Mouse (Mus musculus) skeletal muscle tissue, postnatal 0 days (tissue): ENCODE measurements around the gene Nedd8. TPM values are rescaled to one million over a fixed set of nuclear protein-coding genes. Genes with fewer than 3 reads are reported as not detected.

Experiments used
- polyA plus RNA-seq: library from polyadenylated mRNA; unstranded; fragments of >200 nt; fragmentation: Nextera tagmentation; extraction: Ambion mirVana; gene quantifications from 2 replicates; pipeline ENCODE4 v1.2.1, GENCODE M21; 2015

Nedd8 gene
- 356 and 376 TPM in 2 replicates for polyA plus RNA-seq

GRCm38 (mm10) chr14:55671833-55672740 lies at the start of gene Nedd8, which contains the start of gene Gmpr2:
Gene Nedd8, minus strand, starts transcription at chr14:55672124.
Gene Gmpr2, plus strand, starts transcription at chr14:55671941.

GRCm38 (mm10) chr14:55713729-55714122 lies 41.8 kb upstream of the Nedd8 start, which contains the start of gene Tgm1:
Gene Tgm1, minus strand, starts transcription at chr14:55713926.

GRCm38 (mm10) chr14:55681160-55682117 lies 9.5 kb upstream of the Nedd8 start, which contains the start of gene Tinf2:
Gene Tinf2, minus strand, starts transcription at chr14:55681820.

GRCm38 (mm10) chr14:55659960-55660573 lies 11.9 kb downstream of the Nedd8 start, which contains the start of gene Mdp1:
Gene Mdp1, minus strand, starts transcription at chr14:55660508.

GRCm38 (mm10) chr14:55649884-55650283 lies 22.0 kb downstream of the Nedd8 start, which contains the start of gene Tssk4:
Gene Tssk4, plus strand, starts transcription at chr14:55650184.

GRCm38 (mm10) chr14:55643060-55643907 lies 28.6 kb downstream of the Nedd8 start, which contains the start of gene Tm9sf1:
Gene Tm9sf1, minus strand, starts transcription at chr14:55643806.

GRCm38 (mm10) chr14:55637795-55638194 lies 34.1 kb downstream of the Nedd8 start, which contains the start of gene Gm49378:
Gene Gm49378, minus strand, starts transcription at chr14:55637895.

GRCm38 (mm10) chr14:55635523-55636007 lies 36.4 kb downstream of the Nedd8 start, which contains the start of gene Ipo4:
Gene Ipo4, minus strand, starts transcription at chr14:55635957.

GRCm38 (mm10) chr14:55617822-55618221 lies 54.1 kb downstream of the Nedd8 start, which contains the start of gene Rec8:
Gene Rec8, plus strand, starts transcription at chr14:55618037.

Other genes with a start within 250 kb of the Nedd8 start
- 21.7 and 34.9 TPM in 2 replicates for gene Dhrs4, start 193.4 kb downstream of the Nedd8 start, polyA plus RNA-seq
- gene Carmil3, start 181.5 kb downstream of the Nedd8 start, polyA plus RNA-seq = 0.44 and 0.66 TPM in 2 replicates
- gene Cpne6, start 161.7 kb downstream of the Nedd8 start, polyA plus RNA-seq = not detected in 2 replicates
- not detected in 2 replicates for gene Nrl, start 147.1 kb downstream of the Nedd8 start, polyA plus RNA-seq
- gene Pck2, start 131.9 kb downstream of the Nedd8 start, polyA plus RNA-seq = 15.8 and 17.4 TPM in 2 replicates
- gene Dcaf11, start 112.1 kb downstream of the Nedd8 start, polyA plus RNA-seq = 45.2 and 45.3 TPM in 2 replicates
- gene A730061H03Rik, start 111.7 kb downstream of the Nedd8 start, polyA plus RNA-seq = 1.2 and 1.5 TPM in 2 replicates
- 342 and 394 TPM in 2 replicates for gene Fitm1, start 96.5 kb downstream of the Nedd8 start, polyA plus RNA-seq
- gene Psme1, start 94.0 kb downstream of the Nedd8 start, polyA plus RNA-seq = 88.6 and 106 TPM in 2 replicates
- gene Emc9, start 86.8 kb downstream of the Nedd8 start, polyA plus RNA-seq = 63.2 and 67.4 TPM in 2 replicates
- gene Psme2, start 81.0 kb downstream of the Nedd8 start, polyA plus RNA-seq = 186 and 262 TPM in 2 replicates
- gene Rnf31, start 80.4 kb downstream of the Nedd8 start, polyA plus RNA-seq = 10.3 and 13.4 TPM in 2 replicates
- 11.4 and 12.2 TPM in 2 replicates for gene Irf9, start 68.6 kb downstream of the Nedd8 start, polyA plus RNA-seq
- gene Rec8, start 54.1 kb downstream of the Nedd8 start, polyA plus RNA-seq = 1.8 and 1.9 TPM in 2 replicates
- 52.7 and 61.0 TPM in 2 replicates for gene Ipo4, start 36.2 kb downstream of the Nedd8 start, polyA plus RNA-seq
- gene Gm49378, start 34.2 kb downstream of the Nedd8 start, polyA plus RNA-seq = 1.3 and 2.0 TPM in 2 replicates
- gene Tm9sf1, start 28.3 kb downstream of the Nedd8 start, polyA plus RNA-seq = 48.0 and 52.2 TPM in 2 replicates
- 0.24 and 0.32 TPM in 2 replicates for gene Tssk4, start 21.9 kb downstream of the Nedd8 start, polyA plus RNA-seq
- 29.8 and 35.3 TPM in 2 replicates for gene Mdp1, start 11.6 kb downstream of the Nedd8 start, polyA plus RNA-seq
- 15.1 and 16.5 TPM in 2 replicates for gene Gmpr2, start 183 bp downstream of the Nedd8 start, polyA plus RNA-seq
- 14.2 and 15.0 TPM in 2 replicates for gene Tinf2, start 9.7 kb upstream of the Nedd8 start, polyA plus RNA-seq
- 0.35 and 1.9 TPM in 2 replicates for gene Tgm1, start 41.8 kb upstream of the Nedd8 start, polyA plus RNA-seq
- gene Rabggta, start 50.1 kb upstream of the Nedd8 start, polyA plus RNA-seq = 12.8 and 13.3 TPM in 2 replicates
- gene Dhrs1, start 73.6 kb upstream of the Nedd8 start, polyA plus RNA-seq = 41.5 and 50.2 TPM in 2 replicates
- gene Nop9, start 73.6 kb upstream of the Nedd8 start, polyA plus RNA-seq = 14.6 and 17.5 TPM in 2 replicates
- 0.11 and 0.12 TPM in 2 replicates for gene Cideb, start 86.3 kb upstream of the Nedd8 start, polyA plus RNA-seq
- gene Ltb4r2, start 89.3 kb upstream of the Nedd8 start, polyA plus RNA-seq = 0.23 and 0.41 TPM in 2 replicates
- 0.21 and 0.61 TPM in 2 replicates for gene Ltb4r1, start 93.8 kb upstream of the Nedd8 start, polyA plus RNA-seq
- 5.0 and 5.7 TPM in 2 replicates for gene Adcy4, start 112.0 kb upstream of the Nedd8 start, polyA plus RNA-seq
- 6.7 and 11.8 TPM in 2 replicates for gene Ripk3, start 116.7 kb upstream of the Nedd8 start, polyA plus RNA-seq
- 10.9 and 11.6 TPM in 2 replicates for gene Nfatc4, start 151.0 kb upstream of the Nedd8 start, polyA plus RNA-seq
- 3.1 and 3.3 TPM in 2 replicates for gene Nynrin, start 181.9 kb upstream of the Nedd8 start, polyA plus RNA-seq
- 0.21 and 0.28 TPM in 2 replicates for gene Cbln3, start 212.3 kb upstream of the Nedd8 start, polyA plus RNA-seq
- gene Khnyn, start 212.8 kb upstream of the Nedd8 start, polyA plus RNA-seq = 6.2 and 7.7 TPM in 2 replicates
- gene Sdr39u1, start 228.2 kb upstream of the Nedd8 start, polyA plus RNA-seq = 66.3 and 69.2 TPM in 2 replicates